Mouse (Mus musculus) 3134 (cell line): ENCODE results near the gene Fam107b.

Experiments used
- DNase-seq: peaks from one replicate; pipeline ENCODE4 v3.0.0-alpha.2; 2011; ENCODE audit warnings: low spot score; ENCODE audit not compliant: insufficient read length; ENCODE audit errors: extremely low read depth

Fam107b gene

GRCm38 (mm10) chr2:3737917-3738694 is 167.8 kb downstream of the Fam107b start:
- no peak for DNase-seq

DNA sequence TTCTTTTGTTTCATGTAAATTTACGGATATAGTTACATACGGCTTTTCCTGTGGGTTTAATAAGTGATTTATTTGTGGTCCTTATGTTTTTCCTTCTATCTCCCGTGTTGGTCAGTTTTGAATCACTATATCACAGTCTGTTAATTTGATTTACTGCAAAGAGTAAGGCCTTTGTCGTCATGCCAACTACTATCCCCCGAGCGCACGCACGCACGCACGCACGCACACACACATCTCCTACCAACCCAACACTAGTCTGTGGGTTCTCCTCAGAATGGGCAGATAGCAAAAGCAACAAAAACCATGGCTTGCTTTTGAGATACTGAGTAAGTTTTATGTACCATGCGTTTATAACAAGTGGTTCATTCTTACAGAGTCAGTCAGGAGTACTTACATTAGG is 168.4 kb downstream of the Fam107b start:
- no peak for DNase-seq

- no peak for DNase-seq
Measured at GRCm38 (mm10) chr2:3739351-3739961, 169.2 kb downstream of the Fam107b start.

GRCm38 (mm10) chr2:3740256-3740655 is 170.0 kb downstream of the Fam107b start:
- DNase-seq = no peak

DNA sequence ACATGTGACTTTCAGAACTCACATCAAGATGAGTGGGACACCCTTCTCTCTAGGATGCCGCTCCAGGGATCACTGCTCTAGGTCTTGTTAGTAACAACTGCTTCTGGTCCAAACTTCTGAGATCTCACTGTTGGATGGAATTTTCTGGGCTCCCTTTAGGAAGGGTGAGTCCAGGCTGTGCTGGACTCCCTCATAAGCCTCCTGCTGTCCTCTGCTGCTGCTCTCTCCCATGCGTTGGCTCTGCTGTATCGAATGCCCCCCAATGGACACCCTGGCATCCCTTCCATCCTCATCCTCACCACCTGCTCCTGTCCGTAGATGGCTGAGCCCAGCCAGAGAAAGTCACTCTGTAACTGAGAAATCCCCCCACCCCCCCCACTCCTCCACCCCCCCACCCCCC is 170.4 kb downstream of the Fam107b start:
- no peak for DNase-seq

- no peak for DNase-seq
Measured at GRCm38 (mm10) chr2:3742519-3742918, 172.2 kb downstream of the Fam107b start.

DNA sequence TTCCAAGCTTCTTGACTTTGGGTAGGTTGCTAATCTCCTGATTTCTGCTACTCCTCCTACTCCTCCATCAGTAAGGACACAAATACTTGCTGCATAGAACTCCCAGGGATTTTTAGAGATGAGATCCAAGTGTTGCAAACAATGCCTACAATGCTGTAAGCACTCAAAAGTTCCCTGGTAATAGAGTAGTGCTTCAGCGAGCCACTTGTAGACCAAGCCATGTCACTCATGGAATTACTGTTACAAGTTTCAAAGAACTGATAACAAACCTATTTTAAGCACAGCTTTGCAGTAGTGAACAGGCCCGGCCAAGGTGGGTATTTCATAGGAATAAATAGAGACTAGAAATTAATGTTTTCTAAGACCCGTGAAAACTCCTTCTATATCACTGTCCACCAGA is 174.8 kb downstream of the Fam107b start:
- no peak for DNase-seq

DNA sequence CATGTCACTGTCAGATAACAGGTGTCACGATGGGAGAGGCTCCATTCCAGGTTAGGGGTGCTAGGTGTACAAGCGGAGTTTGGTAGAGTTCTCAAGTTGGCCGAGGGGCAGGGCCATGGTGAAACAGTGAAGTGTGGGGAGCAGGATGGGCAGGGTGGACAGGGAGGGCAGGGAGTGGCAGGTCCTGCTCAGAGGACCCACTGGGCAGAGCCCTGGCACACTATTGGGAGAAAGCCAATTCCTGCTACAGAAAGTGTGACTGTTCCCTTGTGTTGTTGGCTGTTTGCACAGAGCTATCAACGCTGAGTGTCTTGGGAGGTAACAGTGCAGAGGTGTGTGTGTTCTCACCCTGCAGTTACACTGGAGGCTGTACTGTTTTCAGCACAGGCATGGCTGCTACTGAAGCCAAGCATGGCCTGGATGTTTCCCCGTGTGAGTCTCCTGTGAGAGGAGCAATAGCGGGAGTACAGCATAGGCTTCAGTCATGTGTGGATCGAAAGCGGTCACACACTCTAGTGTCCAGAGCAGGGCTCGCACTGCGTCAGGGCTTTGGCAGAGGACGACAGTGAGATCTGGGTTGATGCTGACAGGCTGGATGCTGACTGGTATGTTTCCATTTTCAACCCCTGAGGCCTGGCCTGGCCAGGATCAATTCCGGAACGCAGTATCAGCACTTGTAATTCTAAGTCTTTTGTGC is 175.8 kb downstream of the Fam107b start:
- no peak for DNase-seq

DNA sequence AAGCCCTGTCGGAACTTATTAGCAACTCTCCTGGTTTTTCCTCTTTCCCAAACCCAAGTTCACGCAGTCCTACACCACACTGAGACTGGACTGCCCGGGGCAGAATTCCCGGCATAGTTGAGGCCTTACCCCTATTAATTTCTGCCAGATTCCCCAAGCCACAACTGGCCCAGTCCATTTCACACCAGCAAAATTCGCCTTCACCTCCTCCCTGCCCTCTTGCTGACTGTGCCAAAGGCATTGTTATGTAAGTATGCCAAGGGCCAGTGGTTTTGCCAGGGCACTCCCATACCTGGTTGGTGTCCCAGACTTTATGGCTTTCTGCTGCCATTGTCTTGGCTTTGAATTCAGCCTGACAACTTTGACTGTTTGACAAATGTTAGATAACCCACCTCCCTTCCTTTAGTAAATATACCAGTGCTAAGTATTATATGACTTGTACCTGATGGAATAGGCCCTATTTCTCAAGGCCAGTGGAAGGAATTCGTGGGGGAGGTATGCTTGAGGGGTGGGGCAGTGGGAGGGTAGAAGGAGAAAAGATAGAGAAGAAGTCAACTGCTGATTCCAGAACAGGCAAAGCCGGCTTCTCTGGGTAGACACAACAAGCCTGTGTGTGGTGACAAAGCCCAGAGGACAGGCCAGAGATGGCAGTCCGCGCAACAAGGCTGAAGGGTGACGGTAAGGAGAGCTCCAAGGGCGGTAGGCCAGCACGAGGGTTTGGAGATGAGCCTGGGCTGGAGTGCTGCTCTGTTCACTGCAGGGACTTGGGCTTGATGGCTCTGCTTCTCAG is 178.6 kb downstream of the Fam107b start:
- peak; percentile 82 for DNase-seq

DNA sequence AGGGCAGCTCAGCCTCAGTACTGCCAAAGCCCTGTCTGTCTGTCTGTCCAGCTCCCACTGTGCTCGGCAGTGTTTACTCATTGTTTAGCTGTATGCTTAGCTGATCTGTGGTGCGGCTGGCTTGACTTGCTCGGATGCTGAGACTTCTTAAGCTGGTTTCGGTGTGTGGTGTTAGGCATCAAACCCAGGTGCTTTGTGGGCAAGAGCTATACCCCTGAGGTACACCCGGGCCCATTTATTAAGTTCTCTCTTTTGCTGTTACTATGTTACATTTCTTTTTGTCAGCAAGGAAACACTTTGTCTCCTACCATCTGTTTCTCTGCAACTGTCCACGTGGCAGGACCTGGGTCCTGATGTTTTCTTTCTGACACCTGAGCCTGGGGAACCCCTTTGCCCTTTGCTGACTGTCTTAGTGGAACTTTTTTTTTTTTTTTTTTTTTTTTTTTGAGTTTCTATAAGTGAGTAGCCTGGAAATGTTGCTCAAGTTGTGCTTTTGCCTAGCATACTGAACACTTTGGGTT is 179.3 kb downstream of the Fam107b start:
- DNase-seq = peak; percentile 63

- no peak for DNase-seq
Measured at GRCm38 (mm10) chr2:3750126-3750525, 179.8 kb downstream of the Fam107b start.

- DNase-seq = no peak
Measured at GRCm38 (mm10) chr2:3752365-3752764, 182.1 kb downstream of the Fam107b start.

DNA sequence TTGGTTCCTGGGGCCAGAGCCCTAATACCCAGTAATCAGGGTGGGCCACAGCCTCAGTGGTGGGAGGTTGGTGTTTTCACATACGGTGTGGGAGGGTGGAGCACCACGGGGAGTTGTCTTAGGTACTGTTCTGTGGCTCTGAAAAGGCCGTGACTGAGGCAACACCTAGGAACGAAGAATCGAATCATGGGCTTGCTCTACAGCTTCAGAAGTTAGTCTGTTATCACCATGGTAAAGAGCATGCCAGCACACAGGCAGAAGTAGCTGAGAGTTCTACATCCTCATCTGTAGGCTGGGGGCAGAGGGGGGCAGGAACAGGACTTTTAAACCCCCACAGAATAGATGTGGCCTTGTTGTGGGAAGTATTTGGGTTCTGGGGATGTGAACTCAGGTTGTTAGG is 182.6 kb downstream of the Fam107b start:
- DNase-seq = no peak

GRCm38 (mm10) chr2:3753749-3754148 is 183.5 kb downstream of the Fam107b start:
- DNase-seq = peak; percentile 39

DNA sequence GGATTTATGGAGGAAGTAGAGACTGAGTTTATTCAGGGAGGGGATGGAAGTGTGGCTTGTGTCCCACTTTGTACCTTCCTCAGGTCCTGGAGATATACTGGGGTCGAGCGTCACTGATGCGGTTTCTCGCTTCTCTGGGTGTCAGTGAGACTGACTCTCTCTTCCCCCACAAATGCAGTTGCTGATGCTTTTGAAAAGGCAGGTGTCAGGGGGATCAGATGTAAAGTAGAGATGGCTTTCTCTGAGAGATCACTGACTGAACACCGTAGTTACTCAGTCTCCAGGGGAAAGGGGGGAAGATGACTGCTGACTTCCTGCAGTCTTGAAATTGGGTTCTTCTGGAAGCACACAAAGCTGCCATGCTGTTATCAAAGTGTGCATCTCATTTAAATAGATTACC is 185.6 kb downstream of the Fam107b start:
- DNase-seq = no peak

- DNase-seq = no peak
Measured at GRCm38 (mm10) chr2:3758406-3758805, 188.1 kb downstream of the Fam107b start.

- DNase-seq = no peak
Measured at GRCm38 (mm10) chr2:3760234-3760836, 190.0 kb downstream of the Fam107b start.

DNA sequence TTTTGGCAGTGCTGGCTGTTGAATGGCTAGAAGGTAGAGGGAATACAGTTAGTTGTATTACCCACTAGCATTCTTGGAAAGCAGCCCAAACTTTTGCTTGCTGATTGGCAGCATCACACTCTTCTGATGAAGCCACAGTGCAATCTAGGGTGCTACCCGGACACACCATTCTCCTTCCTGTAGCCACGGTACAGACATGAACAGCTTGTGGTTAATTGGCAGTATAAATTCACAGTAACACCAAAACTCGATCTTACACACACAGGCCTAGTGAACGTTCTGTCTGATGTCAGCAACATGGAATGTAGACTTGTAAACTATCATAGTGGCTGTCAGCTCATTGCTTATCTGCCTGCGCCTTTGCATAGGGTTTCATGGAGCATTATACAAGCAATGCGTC is 193.8 kb downstream of the Fam107b start:
- DNase-seq = no peak

DNA sequence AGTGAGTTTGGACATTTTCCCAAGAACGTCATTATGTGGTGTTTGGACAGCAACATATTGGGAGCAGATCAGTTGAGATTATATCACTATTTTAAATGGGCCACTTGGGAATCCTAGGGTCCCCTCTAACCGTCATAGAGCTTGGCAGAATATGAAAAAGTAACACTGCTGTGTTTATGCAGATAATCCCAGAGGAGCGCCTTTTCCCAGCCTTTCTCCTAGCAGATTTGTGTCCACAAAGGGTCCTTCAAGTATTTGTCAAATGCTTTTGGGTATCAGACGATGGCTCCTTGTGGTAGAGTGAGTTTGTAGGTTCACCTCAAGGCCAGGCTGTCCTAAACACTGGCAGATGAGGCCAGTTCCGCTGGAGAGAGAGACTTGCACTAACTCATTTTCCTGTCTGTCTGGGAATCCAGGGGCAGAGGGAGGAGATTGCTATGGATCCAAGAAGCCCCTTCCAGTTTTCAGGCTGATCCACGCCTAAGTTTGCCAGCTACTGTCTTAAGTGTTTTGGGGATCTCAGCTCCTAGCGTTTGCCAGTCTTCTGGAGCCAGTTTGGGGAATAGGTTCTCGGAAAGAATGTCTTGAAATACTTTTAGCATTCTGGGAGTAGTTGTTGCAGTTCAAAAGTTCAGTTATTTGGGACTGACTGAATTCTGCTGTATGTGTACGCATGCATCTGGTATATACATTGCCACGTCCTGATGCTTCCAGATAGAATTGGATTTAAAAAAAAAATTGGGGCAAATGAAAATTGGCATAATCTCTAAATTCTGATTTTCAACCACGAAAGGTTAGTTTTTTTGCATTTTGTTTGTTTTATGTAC is 195.9 kb downstream of the Fam107b start:
- no peak for DNase-seq

DNA sequence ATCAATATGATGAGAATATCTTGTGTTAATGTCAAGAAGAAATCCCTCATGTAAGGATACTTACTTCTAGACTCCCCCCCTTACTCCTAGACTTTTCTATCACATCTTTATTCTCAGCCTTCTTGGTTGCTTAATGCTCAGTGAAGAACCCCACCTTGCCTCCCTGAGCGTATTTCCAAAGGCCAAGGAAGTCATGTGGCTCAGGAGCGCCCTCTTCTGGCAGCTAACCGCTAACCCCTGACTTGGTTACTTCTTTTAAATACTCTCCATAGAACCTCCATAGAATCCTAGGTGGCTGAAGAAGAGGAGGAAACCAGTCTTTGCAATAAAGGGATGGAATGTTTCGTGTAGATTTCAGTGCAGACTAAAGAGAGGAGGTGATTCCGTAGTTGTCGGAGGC is 199.0 kb downstream of the Fam107b start:
- DNase-seq = peak; percentile 44
